31 mouse cellular contexts compared by ENCODE assay signal in the genomic region with DNA sequence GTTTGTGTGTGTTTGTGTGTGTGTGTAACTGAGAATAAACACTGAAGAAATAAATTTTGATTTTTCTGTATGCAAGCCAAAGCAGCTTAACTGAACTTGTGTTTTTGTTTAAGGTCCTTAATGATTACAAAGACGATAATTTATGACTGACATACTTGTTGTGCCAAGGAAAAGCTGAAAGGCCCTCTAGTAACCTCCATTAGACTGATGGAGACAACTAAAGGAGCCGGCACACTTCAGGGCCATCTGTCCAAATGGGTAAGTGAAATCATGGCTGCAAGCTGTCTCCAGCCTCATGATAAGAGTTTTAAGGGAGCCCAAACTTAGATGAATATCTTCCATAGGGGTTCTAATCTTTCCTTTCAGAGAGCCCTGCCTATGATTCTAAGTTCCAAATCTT. TPM values are rescaled to one million over a fixed set of nuclear protein-coding genes. Genes with fewer than 3 reads are reported as not detected.
A peak's percentile ranks its signal among the peaks of the same experiment; 100 is the strongest.
DNase-seq lines count a peak whose midpoint lies in the region; ATAC-seq and TF ChIP-seq lines count a peak whose summit lies in the region.
"Had no signal": no experiment of that assay in that cellular context is flagged by ENCODE, and none has a peak within 500 bp of the region (broad histone marks: within the 10 kb centered on the region; RNA-seq: fewer than 3 reads in every experiment).

No protein-coding gene starts in this region.

- ATAC-seq in neural tube, embryonic 13.5 days (ENCODE audit: low read depth), result no peak
- ATAC-seq: CD4-positive, CD25-positive, alpha-beta regulatory T cell, adult 4 months; forebrain, postnatal 0 days; hindbrain, postnatal 0 days; inflammation-experienced regulatory T-cells, adult 6 months; intestine, embryonic 16.5 days had no signal

- H3K9ac ChIP-seq in neural tube, embryonic 13.5 days, result no peak overlapping the region
- H3K9ac ChIP-seq: embryonic facial prominence, embryonic 13.5 days; forebrain, embryonic 12.5 days; forebrain, postnatal 0 days; heart, embryonic 12.5 days; heart, embryonic 15.5 days; hindbrain, embryonic 14.5 days had no signal

- TF ChIP-seq CTCF in layer of hippocampus, adult 2 months (conservative IDR thresholded peaks at IDR 0.05), result no peak

- H3K4me1 ChIP-seq in neural tube, embryonic 13.5 days (replicated peaks), result peaks cover 70% of the 10 kb centered on the region
- H3K4me1 ChIP-seq: embryonic facial prominence, embryonic 13.5 days; heart, embryonic 15.5 days had no signal

- peak overlapping the region; percentile 70 for H3K27ac ChIP-seq in layer of hippocampus, adult 2 months
- peak overlapping the region; percentile 23; the same call in 1 of the 2 replicates for H3K27ac ChIP-seq in neural tube, embryonic 13.5 days (replicated peaks)
- H3K27ac ChIP-seq: embryonic facial prominence, embryonic 10.5 days; embryonic facial prominence, embryonic 13.5 days; gastrocnemius, adult 2 months; heart, embryonic 15.5 days; hindbrain, postnatal 0 days had no signal

- H3K36me3 ChIP-seq in neural tube, embryonic 13.5 days, result peaks cover 17% of the 10 kb centered on the region; the same call in 1 of the 2 replicates
- H3K36me3 ChIP-seq: embryonic facial prominence, embryonic 10.5 days; embryonic facial prominence, embryonic 13.5 days; forebrain, embryonic 12.5 days had no signal

- peak; percentile 33 for DNase-seq in embryo, embryonic 11 days
- DNase-seq in embryo, embryonic 9.5 days (ENCODE audit: extremely low spot score), result no peak
- DNase-seq in layer of hippocampus, adult 2 months (ENCODE audit: low spot score in 2 of 2), result no peak
- no peak for DNase-seq in layer of hippocampus, postnatal 10 days (ENCODE audit: low spot score in 2 of 2)
- no peak for DNase-seq in neural tube, embryonic 10.5 days (ENCODE audit: extremely low spot score, low spot score)
- DNase-seq: adrenal gland, adult 2 months; adrenal gland, postnatal 36 days; cerebellum, adult 11 months; cerebellum, adult 2 months; cerebellum, adult 9-11 months; cerebellum, postnatal 25 days; forebrain, postnatal 0 days; gastrocnemius, adult 2 months; gastrocnemius, postnatal 14 days; heart, adult 18-20 months; heart, postnatal 10 days; heart, postnatal 36 days had no signal

- 0 out of 2 replicates have a peak, but pooled peaks cover 3% of the 10 kb centered on the region for H3K27me3 ChIP-seq in neural tube, embryonic 13.5 days
- H3K27me3 ChIP-seq: heart, embryonic 12.5 days; heart, embryonic 15.5 days had no signal

- no peaks in the 10 kb centered on the region for H3K9me3 ChIP-seq in neural tube, embryonic 13.5 days
- H3K9me3 ChIP-seq: embryonic facial prominence, embryonic 10.5 days; embryonic facial prominence, embryonic 13.5 days; forebrain, embryonic 12.5 days; heart, embryonic 12.5 days; heart, embryonic 15.5 days had no signal

- no peak overlapping the region for H3K4me2 ChIP-seq in neural tube, embryonic 13.5 days
- H3K4me2 ChIP-seq: embryonic facial prominence, embryonic 13.5 days; heart, embryonic 12.5 days; heart, embryonic 15.5 days had no signal

- 21% methylated on average over 2 of the region's 2 CpGs for WGBS in neural tube, embryonic 13.5 days

- no peak overlapping the region; the same call in 1 of the 2 replicates for H3K4me3 ChIP-seq in layer of hippocampus, adult 2 months
- no peak overlapping the region for H3K4me3 ChIP-seq in neural tube, embryonic 13.5 days
- H3K4me3 ChIP-seq: embryonic facial prominence, embryonic 10.5 days; embryonic facial prominence, embryonic 13.5 days; erythroblast, embryonic 14.5 days; forebrain, embryonic 12.5 days; gastrocnemius, adult 2 months; heart, embryonic 12.5 days; heart, embryonic 15.5 days had no signal

RNA-seq across cellular contexts. Expression of a gene that starts 15.5 kb away (rescaled TPM):
- 100 to 1,000 TPM; 102 to 112 TPM for total RNA-seq in layer of hippocampus, adult 2 months (2021)
- 100 to 1,000 TPM in 1 of 2 experiments, 10 to 100 TPM in 1; 91.1 to 106 TPM for total RNA-seq in layer of hippocampus, postnatal 10 days (2021)
- 12.4 and 15.0 TPM in 2 replicates for polyA plus RNA-seq in neural tube, embryonic 13.5 days (2015; fragmentation: Nextera tagmentation; extraction: Ambion mirVana)
- total RNA-seq: common myeloid progenitor, adult 5-6 weeks; MEL had no signal
